Mouse (Mus musculus) testis, adult 2 months (tissue): ENCODE measurements around the gene Hfm1. TPM values are rescaled to one million over a fixed set of nuclear protein-coding genes. Genes with fewer than 3 reads are reported as not detected.

ENCODE experiments used
- H3K27ac ChIP-seq: fragments of 200-500 bp; 2 replicates; pipeline ENCODE4 v1.5.1; 2012; ENCODE audit warnings: low read depth, low read length; ENCODE audit not compliant: control insufficient read depth, insufficient read depth
- H3K27me3 ChIP-seq: fragments of 200-500 bp; 2 replicates; pipeline ENCODE4 v1.6.1; 2012; ENCODE audit warnings: mild to moderate bottlenecking, low read length, moderate library complexity; ENCODE audit not compliant: control insufficient read depth, insufficient read depth
- H3K36me3 ChIP-seq: fragments of 200-500 bp; 2 replicates; pipeline ENCODE4 v1.6.1; 2012; ENCODE audit warnings: mild to moderate bottlenecking, low read length; ENCODE audit not compliant: control insufficient read depth, insufficient read depth
- H3K4me1 ChIP-seq: fragments of 200-500 bp; 2 replicates; pipeline ENCODE4 v1.6.1; 2012; ENCODE audit warnings: low read length; ENCODE audit not compliant: control insufficient read depth, insufficient read depth
- H3K4me3 ChIP-seq: fragments of 200-500 bp; 2 replicates; pipeline ENCODE4 v1.5.1; 2012; ENCODE audit warnings: low read depth, mild to moderate bottlenecking, low read length, moderate library complexity, mixed read lengths; ENCODE audit not compliant: control insufficient read depth
- CTCF ChIP-seq: fragments of 200-500 bp; IDR thresholded peaks from 2 replicates; pipeline ENCODE4 v1.5.1; 2012; ENCODE audit warnings: low read depth, mild to moderate bottlenecking, inconsistent platforms, low read length, moderate library complexity; ENCODE audit not compliant: control insufficient read depth, insufficient read depth, insufficient replicate concordance
- POLR2A ChIP-seq: fragments of 200-500 bp; IDR thresholded peaks from 2 replicates; pipeline ENCODE4 v1.6.1; 2012; ENCODE audit warnings: low read depth, mild to moderate bottlenecking, inconsistent platforms, low read length, moderate library complexity; ENCODE audit not compliant: control insufficient read depth
- polyA plus RNA-seq: library from polyadenylated mRNA; depleted of rRNA; stranded (reverse); fragments of >200 nt; gene quantifications from 2 replicates; pipeline ENCODE4 v1.2.3, GENCODE M21; 2012

The Hfm1 gene
- polyA plus RNA-seq, 1 experiment = 8.9 TPM

DNA sequence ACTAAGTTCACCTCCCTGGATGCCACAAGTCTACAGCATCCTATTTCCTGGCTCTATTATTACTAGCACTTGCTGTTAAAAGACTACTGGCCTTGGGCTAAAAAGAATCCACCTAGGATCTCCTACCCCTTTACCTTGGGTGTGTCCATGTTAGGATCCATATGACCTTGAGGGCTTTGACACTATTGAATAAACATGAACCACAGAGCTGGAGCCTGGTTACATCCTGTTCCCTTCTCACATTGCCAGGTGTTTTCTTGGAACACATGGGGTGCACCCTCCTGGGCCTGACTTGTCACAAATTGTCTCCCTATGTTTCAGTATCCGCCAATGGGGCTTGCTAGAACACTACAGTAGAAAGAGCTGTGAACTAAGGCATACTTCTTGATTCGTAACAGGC is 34.3 kb upstream of the Hfm1 start:
- peaks cover 6% of the 10 kb centered on the region for H3K4me1 ChIP-seq
- H3K36me3 ChIP-seq = no peaks in the 10 kb centered on the region
- no peak overlapping the region for H3K27ac ChIP-seq

DNA sequence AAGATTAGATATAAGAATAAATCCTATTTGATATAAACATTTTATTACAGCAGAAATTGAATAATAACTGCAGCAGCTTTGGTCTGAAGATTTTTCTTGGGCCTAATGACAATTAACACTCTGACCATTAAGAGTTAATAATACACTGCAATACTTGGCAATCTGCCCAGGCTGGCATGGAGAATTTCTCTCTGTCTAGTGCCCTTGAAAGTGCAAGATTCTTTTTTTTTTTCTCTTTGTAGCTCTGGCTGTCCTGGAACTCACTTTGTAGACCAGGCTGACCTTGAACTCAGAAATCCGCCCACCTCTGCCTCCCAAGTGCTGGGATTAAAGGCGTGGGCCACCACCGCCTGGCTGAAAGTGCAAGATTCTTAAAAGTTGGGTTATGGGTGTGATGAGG is 32.9 kb upstream of the Hfm1 start:
- TF ChIP-seq CTCF (no peak), POLR2A (no peak)
- no peaks in the 10 kb centered on the region for H3K27me3 ChIP-seq
- peaks cover 3% of the 10 kb centered on the region for H3K4me1 ChIP-seq
- no peaks in the 10 kb centered on the region for H3K36me3 ChIP-seq
- H3K27ac ChIP-seq = no peak overlapping the region
- no peak overlapping the region for H3K4me3 ChIP-seq

More for the DNA sequence above, 34.3 kb upstream of the Hfm1 start:
- no peak for TF ChIP-seq POLR2A
- no peak for TF ChIP-seq CTCF
- Histone ChIP-seq H3K4me3 (no peak overlapping the region), H3K27me3 (no peaks in the 10 kb centered on the region)

DNA sequence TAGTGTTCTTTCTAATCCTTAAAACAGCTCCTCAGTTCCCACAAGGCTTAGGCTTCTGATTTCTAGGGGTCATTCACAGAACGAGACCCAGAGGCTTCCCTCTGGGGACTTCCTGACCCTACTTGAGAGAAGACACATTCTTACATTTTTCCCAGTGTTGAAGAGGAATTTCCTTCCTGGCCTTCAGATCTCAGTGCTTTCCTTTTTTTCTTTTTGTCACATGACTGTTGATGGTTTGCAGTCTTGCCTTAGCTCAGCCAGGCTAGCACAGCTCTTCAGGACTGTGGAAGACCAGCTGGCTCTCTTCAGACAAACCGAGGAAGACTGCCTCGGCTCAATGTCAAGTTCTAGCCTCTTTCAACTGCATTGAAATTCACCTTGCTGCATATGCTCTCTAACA is 30.3 kb upstream of the Hfm1 start:
- Histone ChIP-seq H3K4me3 (no peak overlapping the region), H3K27me3 (no peaks in the 10 kb centered on the region), H3K36me3 (no peaks in the 10 kb centered on the region), H3K27ac (no peak overlapping the region), H3K4me1 (no peaks in the 10 kb centered on the region)
- no peak for TF ChIP-seq CTCF
- TF ChIP-seq POLR2A = no peak

DNA sequence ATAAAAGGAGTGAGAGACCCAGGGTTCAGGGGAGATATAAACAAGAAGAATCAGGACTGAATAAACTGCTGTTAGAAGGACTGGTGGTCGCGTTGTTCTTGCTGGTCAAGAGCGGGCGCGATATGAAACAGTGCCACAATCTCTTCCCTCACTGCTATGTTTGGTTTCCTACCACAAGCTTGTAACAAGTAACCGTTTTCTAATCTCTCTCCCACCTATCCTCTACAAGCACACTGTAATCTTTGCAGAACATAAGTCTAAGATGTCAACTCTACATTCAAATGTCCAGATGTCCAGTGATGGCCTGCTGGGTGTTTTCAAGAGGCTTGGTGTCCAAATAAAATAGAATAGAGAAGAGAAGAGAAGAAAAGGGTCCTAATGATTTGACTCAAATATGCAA is 22.6 kb upstream of the Hfm1 start:
- TF ChIP-seq CTCF (no peak), POLR2A (no peak)
- H3K36me3 ChIP-seq = no peaks in the 10 kb centered on the region
- no peak overlapping the region for H3K27ac ChIP-seq
- no peak overlapping the region for H3K4me3 ChIP-seq
- H3K27me3 ChIP-seq = no peaks in the 10 kb centered on the region
- no peaks in the 10 kb centered on the region for H3K4me1 ChIP-seq

DNA sequence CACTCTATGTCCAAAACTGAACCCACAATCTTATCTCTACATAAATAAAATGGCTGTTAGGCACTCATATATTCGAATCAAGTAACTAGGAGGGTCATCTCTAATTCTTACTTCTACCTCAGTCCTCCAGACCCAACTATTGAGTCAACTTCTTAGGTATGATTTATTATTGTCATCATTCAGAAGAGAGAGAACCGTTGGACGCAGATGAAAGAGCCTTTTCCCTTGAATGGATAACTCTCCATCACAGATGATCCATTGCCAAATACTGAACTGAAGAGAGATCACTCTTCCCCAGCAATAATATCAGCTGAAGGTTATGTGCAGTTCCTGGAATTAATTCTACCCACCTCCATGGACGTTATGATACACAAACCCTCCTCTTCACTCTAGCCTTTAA is 20.2 kb upstream of the Hfm1 start:
- H3K27ac ChIP-seq = no peak overlapping the region
- H3K27me3 ChIP-seq = no peaks in the 10 kb centered on the region
- H3K4me1 ChIP-seq = no peaks in the 10 kb centered on the region
- no peaks in the 10 kb centered on the region for H3K36me3 ChIP-seq
- no peak overlapping the region for H3K4me3 ChIP-seq
- TF ChIP-seq CTCF (no peak), POLR2A (no peak)

DNA sequence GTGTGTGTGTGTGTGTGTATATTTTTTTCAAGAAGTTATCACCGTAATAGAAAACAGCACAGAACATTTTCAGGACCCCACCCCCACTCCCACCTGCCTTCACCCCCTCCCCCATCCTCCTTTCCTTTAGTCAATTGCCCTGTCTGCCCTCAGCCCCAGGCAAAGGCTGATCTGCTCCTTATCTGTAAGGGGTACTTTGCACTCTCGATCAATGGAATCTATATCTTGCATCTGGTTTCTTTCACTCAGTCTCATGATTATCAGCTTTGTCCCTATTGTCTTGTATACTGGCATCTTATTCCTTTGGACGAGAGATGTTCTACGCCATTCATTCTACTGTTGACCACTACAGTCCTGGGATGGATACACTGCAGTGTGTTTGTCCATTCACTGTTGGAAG is 1.9 kb upstream of the Hfm1 start:
- Histone ChIP-seq H3K4me3 (no peak overlapping the region), H3K27me3 (no peaks in the 10 kb centered on the region), H3K36me3 (no peaks in the 10 kb centered on the region), H3K4me1 (peaks cover 5% of the 10 kb centered on the region), H3K27ac (no peak overlapping the region)
- TF ChIP-seq POLR2A = no peak
- TF ChIP-seq CTCF = no peak

DNA sequence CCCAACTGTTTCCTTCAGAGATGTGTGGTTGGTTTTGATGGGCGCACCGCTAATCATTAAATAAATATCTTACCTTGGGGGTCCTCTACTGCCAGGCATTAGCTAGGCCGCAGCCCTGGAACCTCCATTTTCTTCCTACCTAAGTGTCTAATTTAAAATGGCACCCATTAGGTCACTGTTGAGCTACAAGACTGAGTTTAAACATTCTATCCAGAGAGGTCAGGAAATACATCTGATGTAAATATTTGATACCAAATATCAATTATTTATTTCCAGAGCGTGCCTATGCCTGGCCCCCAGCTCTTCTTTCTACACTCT is 207 bp upstream of the Hfm1 start:
- Histone ChIP-seq H3K36me3 (no peaks in the 10 kb centered on the region), H3K4me3 (peak overlapping the region; percentile 95), H3K27me3 (no peaks in the 10 kb centered on the region), H3K4me1 (peaks cover 5% of the 10 kb centered on the region), H3K27ac (peak overlapping the region; percentile 92)
- no peak for TF ChIP-seq CTCF
- TF ChIP-seq POLR2A = no peak

DNA sequence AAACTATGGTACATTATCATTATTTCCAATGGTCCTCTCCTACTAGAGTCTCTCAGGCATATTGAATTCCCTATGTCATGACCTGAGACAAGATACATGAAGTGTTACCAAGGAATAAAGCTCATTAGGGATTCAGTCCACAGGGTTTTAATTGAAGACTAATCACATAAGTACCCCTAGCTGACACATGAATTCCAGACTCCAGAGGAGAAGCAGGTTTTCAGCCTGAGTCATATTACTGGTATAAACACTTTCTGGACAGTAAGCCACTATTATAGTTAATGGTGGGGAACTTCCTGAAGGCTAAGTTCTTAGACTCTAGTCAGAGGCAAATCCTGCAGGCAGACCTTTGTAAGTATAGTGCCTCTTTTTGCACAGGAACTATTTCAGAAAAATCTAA is 6.8 kb downstream of the Hfm1 start:
- Histone ChIP-seq H3K27ac (no peak overlapping the region), H3K4me3 (no peak overlapping the region), H3K27me3 (no peaks in the 10 kb centered on the region), H3K36me3 (no peaks in the 10 kb centered on the region), H3K4me1 (no peaks in the 10 kb centered on the region)
- TF ChIP-seq CTCF (no peak), POLR2A (no peak)

DNA sequence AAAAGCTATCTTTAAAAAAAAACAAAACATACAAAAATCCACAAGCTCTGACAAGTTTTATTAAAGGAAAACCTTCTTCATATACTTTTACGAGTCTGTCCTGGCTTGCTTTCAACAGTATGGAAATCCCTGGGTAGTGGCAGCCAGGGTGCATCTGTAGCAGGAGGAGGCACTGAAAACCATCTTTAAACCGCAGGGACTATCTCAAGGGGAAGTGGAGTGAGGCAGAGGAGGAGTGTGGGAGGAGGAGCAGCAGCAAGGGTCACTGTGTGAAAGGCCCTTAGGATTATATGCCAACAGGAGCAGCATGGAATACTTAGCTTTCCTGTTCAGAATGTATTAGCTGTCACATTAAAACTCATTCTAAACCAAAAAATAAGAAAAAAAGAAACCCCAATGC is 29.2 kb downstream of the Hfm1 start:
- H3K27me3 ChIP-seq = no peaks in the 10 kb centered on the region
- no peak overlapping the region for H3K4me3 ChIP-seq
- no peak overlapping the region for H3K27ac ChIP-seq
- no peaks in the 10 kb centered on the region for H3K4me1 ChIP-seq
- H3K36me3 ChIP-seq = no peaks in the 10 kb centered on the region; the same call in 1 of the 2 replicates
- TF ChIP-seq CTCF (no peak), POLR2A (no peak)
